Mouse (Mus musculus): ENCODE results near the gene Cenpi.

- TF ChIP-seq CTCF (IDR thresholded peaks at IDR 0.05; ENCODE audit: low read depth, low read length) (no peak), GATA2 (IDR thresholded peaks at IDR 0.05; ENCODE audit: borderline replicate concordance, low read depth, low read length) (no peak), POLR2AphosphoS5 (IDR thresholded peaks at IDR 0.05; ENCODE audit: insufficient replicate concordance, low read depth, low read length) (no peak), TAL1 (conservative IDR thresholded peaks at IDR 0.05; ENCODE audit: low read depth, low read length) (no peak), GATA1 (IDR thresholded peaks at IDR 0.05; ENCODE audit: borderline replicate concordance, low read length) (no peak)
Measured at GRCm38 (mm10) chrX:134403863-134404583, 96.1 kb downstream of the Cenpi start, which contains the start of gene Drp2.
